Mouse (Mus musculus) heart, embryonic 13.5 days (tissue): Measurements from ENCODE around the gene Tnfsf12. TPM values are rescaled to one million over a fixed set of nuclear protein-coding genes. Genes with fewer than 3 reads are reported as not detected.

Experiments
- ATAC-seq: fragments of 200-750 bp; cut with Nextera tagmentation; 2 replicates; pipeline ENCODE4 v1.8.0; 2017; ENCODE audit warnings: moderate TSS enrichment; ENCODE audit not compliant: insufficient number of reproducible peaks, low FRiP score, low TSS enrichment; ENCODE audit errors: extremely low read depth
- H3K27ac ChIP-seq: fragments of 300-500 bp; sonication (generic); replicated peaks from 2 replicates; pipeline ENCODE4 v1.5.1; 2015; ENCODE audit warnings: moderate library complexity, mild to moderate bottlenecking, inconsistent platforms
- H3K27me3 ChIP-seq: fragments of 300-500 bp; sonication (generic); replicated peaks from 2 replicates; pipeline ENCODE4 v1.6.1; 2015; ENCODE audit warnings: mild to moderate bottlenecking, inconsistent platforms
- H3K36me3 ChIP-seq: fragments of 300-500 bp; sonication (generic); 2 replicates; pipeline ENCODE4 v1.6.1; 2015; ENCODE audit warnings: mild to moderate bottlenecking, inconsistent platforms
- H3K4me1 ChIP-seq: fragments of 300-500 bp; sonication (generic); 2 replicates; pipeline ENCODE4 v1.6.1; 2015; ENCODE audit warnings: inconsistent platforms
- H3K4me2 ChIP-seq: fragments of 300-500 bp; sonication (generic); 2 replicates; pipeline ENCODE4 v1.6.1; 2015; ENCODE audit warnings: inconsistent platforms, mild to moderate bottlenecking, moderate library complexity
- H3K4me3 ChIP-seq: fragments of 300-500 bp; sonication (generic); 2 replicates; pipeline ENCODE4 v1.5.1; 2015; ENCODE audit warnings: moderate library complexity, mild to moderate bottlenecking, inconsistent platforms
- H3K9ac ChIP-seq: fragments of 300-500 bp; sonication (generic); 2 replicates; pipeline ENCODE4 v1.6.1; 2015; ENCODE audit warnings: inconsistent platforms, mild to moderate bottlenecking, moderate library complexity
- H3K9me3 ChIP-seq: fragments of 300-500 bp; sonication (generic); 2 replicates; pipeline ENCODE4 v1.6.1; 2016; ENCODE audit warnings: inconsistent platforms
- WGBS: fragments of 180-500 bp; shearing (Covaris S2); methylation state at CpG from one replicate; pipeline ENCODE4 v1.1.7; 2015; ENCODE audit warnings: mixed read lengths; 5-methylcytosine and 5-hydroxymethylcytosine counted together
- polyA plus RNA-seq: library from polyadenylated mRNA; unstranded; fragments of >200 nt; fragmentation: Nextera tagmentation; extraction: Ambion mirVana; gene quantifications from 2 replicates; pipeline ENCODE4 v1.2.1, GENCODE M21; 2015

Gene Tnfsf12
- polyA plus RNA-seq, 1 experiment from 2014 or later: 5.7 TPM

DNA sequence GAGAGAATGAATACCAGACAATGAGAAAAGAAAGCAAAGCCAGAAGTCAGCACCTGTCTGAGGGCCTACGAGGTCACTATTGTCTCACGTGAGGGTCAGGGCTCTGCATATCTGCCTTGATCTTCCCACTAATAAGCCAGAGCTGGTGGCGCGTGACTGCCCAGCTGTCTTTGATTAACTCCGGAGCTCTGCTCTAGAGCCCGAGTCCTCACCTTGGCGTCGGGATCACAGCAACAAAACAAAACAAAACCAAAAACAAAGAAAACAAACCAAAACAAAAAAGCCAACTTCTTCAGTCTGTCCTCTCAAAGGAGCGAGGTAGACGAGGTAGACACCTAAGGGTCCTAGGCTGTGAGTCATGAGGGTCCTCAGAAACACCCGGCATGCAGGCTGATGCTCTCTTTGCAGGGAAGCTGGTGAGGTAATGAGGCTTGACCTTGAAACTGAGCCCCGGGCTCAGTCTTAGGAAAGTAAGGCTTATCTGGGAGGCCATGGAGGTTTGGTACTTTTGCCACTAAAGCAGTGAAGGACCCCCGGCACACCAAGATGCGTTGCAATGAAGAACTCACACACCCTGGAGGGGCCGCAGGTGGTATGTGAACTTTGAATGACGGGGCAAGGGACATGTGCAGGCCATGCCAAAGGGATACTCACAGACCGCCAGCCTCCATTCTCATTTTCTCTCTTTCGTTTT lies 19.1 kb upstream of the Tnfsf12 start:
- no peak overlapping the region for H3K27ac ChIP-seq
- ATAC-seq: no peak
- no peak overlapping the region for H3K4me3 ChIP-seq
- no peaks in the 10 kb centered on the region for H3K36me3 ChIP-seq
- 0 out of 2 replicates have a peak, but pooled peaks cover 4% of the 10 kb centered on the region for H3K9me3 ChIP-seq
- no peaks in the 10 kb centered on the region for H3K27me3 ChIP-seq
- WGBS: 69% methylated on average over 18 of the region's 18 CpGs
- no peak overlapping the region for H3K4me2 ChIP-seq
- H3K9ac ChIP-seq: no peak overlapping the region
- H3K4me1 ChIP-seq: peaks cover 16% of the 10 kb centered on the region

- 76% methylated on average over 20 of the region's 20 CpGs for WGBS
- ATAC-seq: no peak
- Histone ChIP-seq H3K27ac (no peak overlapping the region), H3K4me1 (peaks cover 21% of the 10 kb centered on the region), H3K9me3 (0 out of 2 replicates have a peak, but pooled peaks cover 4% of the 10 kb centered on the region), H3K9ac (no peak overlapping the region), H3K4me2 (no peak overlapping the region), H3K36me3 (no peaks in the 10 kb centered on the region), H3K27me3 (no peaks in the 10 kb centered on the region), H3K4me3 (no peak overlapping the region)
Measured at GRCm38 (mm10) chr11:69712954-69713672, 17.5 kb upstream of the Tnfsf12 start.

DNA sequence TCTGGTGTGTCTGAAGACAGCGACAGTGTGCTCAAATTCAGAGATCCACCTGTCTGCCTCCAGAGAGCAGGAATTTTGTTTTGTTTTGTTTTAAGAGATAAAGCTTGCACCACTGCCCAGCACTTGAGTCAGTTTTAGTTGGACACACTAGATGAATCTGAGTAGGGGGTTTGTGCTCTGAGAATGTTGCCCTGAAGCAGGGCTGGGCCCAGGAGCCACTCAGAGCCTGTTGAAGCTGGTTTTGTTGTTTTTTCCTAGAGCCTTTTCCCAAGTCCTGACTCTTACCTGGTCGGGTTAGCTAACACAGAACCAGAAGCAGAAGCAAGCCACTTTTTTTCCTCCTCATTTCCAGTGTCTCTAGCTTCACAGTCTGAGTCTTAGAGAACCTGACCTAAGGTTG lies 15.4 kb upstream of the Tnfsf12 start:
- Histone ChIP-seq H3K27me3 (no peaks in the 10 kb centered on the region), H3K9ac (no peak overlapping the region), H3K36me3 (no peaks in the 10 kb centered on the region), H3K9me3 (0 out of 2 replicates have a peak, but pooled peaks cover 4% of the 10 kb centered on the region), H3K27ac (no peak overlapping the region), H3K4me3 (no peak overlapping the region), H3K4me2 (no peak overlapping the region), H3K4me1 (peaks cover 24% of the 10 kb centered on the region)
- 67% methylated on average over 2 of the region's 2 CpGs for WGBS
- ATAC-seq: no peak

GRCm38 (mm10) chr11:69710470-69710869 lies 14.8 kb upstream of the Tnfsf12 start:
- no peaks in the 10 kb centered on the region for H3K36me3 ChIP-seq
- 0 out of 2 replicates have a peak, but pooled peaks cover 2% of the 10 kb centered on the region for H3K9me3 ChIP-seq
- H3K27me3 ChIP-seq: no peaks in the 10 kb centered on the region
- H3K9ac ChIP-seq: no peak overlapping the region
- H3K4me3 ChIP-seq: no peak overlapping the region
- peaks cover 18% of the 10 kb centered on the region for H3K4me1 ChIP-seq
- H3K27ac ChIP-seq: no peak overlapping the region
- no peak overlapping the region for H3K4me2 ChIP-seq
- WGBS: 73% methylated on average over 3 of the region's 3 CpGs
- no peak for ATAC-seq

- ATAC-seq: no peak
- peaks cover 13% of the 10 kb centered on the region; the same call in 1 of the 2 replicates for H3K4me1 ChIP-seq
- no peaks in the 10 kb centered on the region for H3K36me3 ChIP-seq
- H3K27ac ChIP-seq: no peak overlapping the region
- H3K27me3 ChIP-seq: no peaks in the 10 kb centered on the region
- WGBS: 45% methylated on average over 11 of the region's 11 CpGs
- no peaks in the 10 kb centered on the region for H3K9me3 ChIP-seq
- H3K4me2 ChIP-seq: no peak overlapping the region
- peak overlapping the region; percentile 25; the same call in 1 of the 2 replicates for H3K9ac ChIP-seq
- H3K4me3 ChIP-seq: no peak overlapping the region
Measured at GRCm38 (mm10) chr11:69709554-69710446, 14.2 kb upstream of the Tnfsf12 start.

DNA sequence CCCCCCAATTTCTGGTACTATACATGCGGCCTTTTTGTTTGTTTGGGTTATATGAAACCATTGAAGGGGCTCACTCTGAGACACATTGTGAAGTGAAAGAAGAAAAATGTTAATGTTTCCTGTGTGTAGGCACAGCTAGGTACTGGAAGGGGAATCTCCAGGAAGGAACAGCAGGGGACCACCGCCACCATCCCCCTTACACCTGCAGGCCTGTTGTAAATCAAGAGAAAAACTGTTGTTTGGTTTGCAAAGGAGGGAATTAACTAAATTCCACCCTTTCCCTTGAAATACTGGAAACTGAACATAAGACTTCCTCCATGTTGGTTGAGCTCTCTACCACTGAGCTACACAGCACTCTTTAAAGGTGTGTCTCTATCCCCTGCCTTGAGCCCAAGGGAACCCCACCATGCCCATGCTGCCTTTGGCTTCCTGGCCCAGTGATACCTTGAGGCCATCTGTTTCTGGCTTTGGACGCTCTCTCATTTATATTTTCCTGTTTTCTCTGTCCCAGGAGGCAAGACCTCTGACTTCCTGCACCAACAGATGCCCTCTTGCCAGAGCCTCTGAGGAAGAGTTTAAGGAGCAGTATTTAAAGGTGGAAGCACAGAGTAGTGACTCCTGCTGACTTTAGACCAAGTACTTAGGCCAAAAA lies 13.1 kb upstream of the Tnfsf12 start:
- Histone ChIP-seq H3K27ac (no peak overlapping the region), H3K4me2 (no peak overlapping the region), H3K27me3 (no peaks in the 10 kb centered on the region), H3K4me1 (0 out of 2 replicates have a peak, but pooled peaks cover 12% of the 10 kb centered on the region), H3K36me3 (no peaks in the 10 kb centered on the region), H3K9me3 (no peaks in the 10 kb centered on the region), H3K4me3 (no peak overlapping the region), H3K9ac (0 out of 2 replicates have a peak overlapping the region, but pooled peaks have one; percentile 5)
- 75% methylated on average over 3 of the region's 3 CpGs for WGBS
- no peak for ATAC-seq

DNA sequence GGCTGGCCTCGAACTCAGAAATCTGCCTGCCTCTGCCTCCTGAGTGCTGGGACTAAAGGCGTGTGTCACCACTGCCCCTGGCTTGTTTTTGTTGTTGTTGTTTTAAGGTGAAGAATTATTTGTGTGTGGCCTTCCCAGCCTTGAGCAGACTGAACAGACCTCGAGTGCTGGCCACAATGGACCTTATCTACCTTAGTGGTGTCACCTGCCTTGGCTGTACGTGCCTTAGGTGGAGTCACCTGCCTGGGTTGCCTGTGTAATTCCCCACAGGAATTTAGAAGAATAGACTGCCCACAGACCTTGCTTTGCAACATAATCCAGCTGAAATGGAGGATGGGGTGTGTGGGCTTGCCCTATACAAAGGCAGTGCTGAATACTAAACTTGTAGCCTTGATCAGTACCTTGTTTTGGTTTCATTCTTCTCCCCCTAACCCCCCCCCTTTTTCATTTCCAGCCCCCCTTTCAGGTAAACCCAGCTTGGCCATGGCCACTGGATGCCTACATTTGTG lies 12.3 kb upstream of the Tnfsf12 start:
- no peak for ATAC-seq
- H3K9me3 ChIP-seq: no peaks in the 10 kb centered on the region
- no peaks in the 10 kb centered on the region for H3K27me3 ChIP-seq
- no peak overlapping the region for H3K9ac ChIP-seq
- 0 out of 2 replicates have a peak, but pooled peaks cover 12% of the 10 kb centered on the region for H3K4me1 ChIP-seq
- H3K36me3 ChIP-seq: no peaks in the 10 kb centered on the region
- H3K4me3 ChIP-seq: no peak overlapping the region
- no peak overlapping the region for H3K4me2 ChIP-seq
- 78% methylated on average over 4 of the region's 4 CpGs for WGBS
- no peak overlapping the region for H3K27ac ChIP-seq

DNA sequence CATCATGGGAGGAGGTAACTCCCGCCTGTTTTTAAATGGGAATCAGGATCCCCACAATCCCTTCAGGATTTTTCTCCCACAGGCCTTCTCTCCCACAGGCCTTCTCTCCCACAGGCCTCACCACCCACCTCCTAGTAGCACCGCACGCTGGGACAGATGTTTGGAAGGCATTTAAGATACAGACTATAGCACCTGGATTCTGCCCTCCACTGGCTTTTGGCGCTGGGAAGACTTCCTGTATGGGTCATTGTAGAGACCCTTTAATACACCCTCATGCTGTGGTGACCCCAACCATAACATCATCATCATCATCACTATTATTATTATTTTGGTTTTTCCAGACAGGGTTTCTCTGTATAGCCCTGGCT lies 11.8 kb upstream of the Tnfsf12 start:
- Histone ChIP-seq H3K27ac (no peak overlapping the region), H3K9me3 (no peaks in the 10 kb centered on the region), H3K27me3 (no peaks in the 10 kb centered on the region), H3K4me2 (no peak overlapping the region), H3K4me1 (0 out of 2 replicates have a peak, but pooled peaks cover 12% of the 10 kb centered on the region), H3K9ac (no peak overlapping the region), H3K36me3 (no peaks in the 10 kb centered on the region), H3K4me3 (no peak overlapping the region)
- WGBS: 85% methylated on average over 4 of the region's 4 CpGs
- ATAC-seq: no peak

DNA sequence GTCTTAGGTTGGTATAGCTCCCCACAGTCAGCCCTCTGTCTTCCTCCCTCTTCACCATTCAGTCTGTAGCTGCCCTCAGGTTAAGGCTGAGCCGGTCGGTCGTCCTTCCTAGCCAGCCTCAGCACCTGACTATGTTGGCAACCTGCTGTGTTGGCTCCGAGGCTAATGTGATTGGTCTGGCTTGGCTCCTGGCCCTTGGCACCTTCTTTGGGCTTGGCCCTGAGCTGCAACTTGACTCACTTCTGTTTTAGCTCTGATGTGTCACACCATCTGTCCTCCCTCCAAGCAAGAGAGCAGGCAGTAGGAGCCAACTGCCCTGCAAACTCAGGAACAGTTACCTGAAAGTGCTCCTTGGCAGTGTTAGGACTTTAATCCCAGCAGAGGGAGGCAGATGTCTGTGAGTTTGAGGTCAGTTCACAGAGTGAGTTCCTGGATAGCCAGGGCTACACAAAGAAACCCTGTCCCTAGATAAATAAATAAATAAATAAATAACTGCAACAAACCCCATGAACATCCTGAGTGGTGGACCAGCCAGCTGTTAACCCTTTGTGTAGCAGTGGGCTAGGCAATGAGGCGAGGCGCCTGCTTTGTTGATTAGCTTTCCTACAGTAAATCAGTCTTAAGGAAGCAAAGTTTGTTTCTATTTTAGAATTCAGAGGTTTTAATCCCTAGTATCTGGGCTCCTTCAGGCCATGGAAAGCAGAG lies 11.3 kb upstream of the Tnfsf12 start:
- 47% methylated on average over 6 of the region's 6 CpGs for WGBS
- H3K9me3 ChIP-seq: no peaks in the 10 kb centered on the region
- H3K4me3 ChIP-seq: no peak overlapping the region
- H3K27me3 ChIP-seq: no peaks in the 10 kb centered on the region
- H3K27ac ChIP-seq: no peak overlapping the region
- no peak for ATAC-seq
- no peak overlapping the region for H3K9ac ChIP-seq
- no peak overlapping the region for H3K4me2 ChIP-seq
- no peaks in the 10 kb centered on the region for H3K36me3 ChIP-seq
- H3K4me1 ChIP-seq: 0 out of 2 replicates have a peak, but pooled peaks cover 12% of the 10 kb centered on the region

- Histone ChIP-seq H3K27ac (no peak overlapping the region), H3K4me2 (no peak overlapping the region), H3K36me3 (no peaks in the 10 kb centered on the region), H3K27me3 (no peaks in the 10 kb centered on the region), H3K4me3 (no peak overlapping the region), H3K9ac (no peak overlapping the region), H3K9me3 (no peaks in the 10 kb centered on the region), H3K4me1 (peaks cover 17% of the 10 kb centered on the region)
- 26% methylated on average over 2 of the region's 2 CpGs for WGBS
- ATAC-seq: no peak
Measured at GRCm38 (mm10) chr11:69704613-69705010, 9.0 kb upstream of the Tnfsf12 start.
